ENCODE assay signal across 8 mouse cellular contexts in genomic region chr5:117115836-117116366, GRCm38 (mm10). TPM values are rescaled to one million over a fixed set of nuclear protein-coding genes. Genes with fewer than 3 reads are reported as not detected.
DNase-seq lines count a peak whose midpoint lies in the region; ATAC-seq and TF ChIP-seq lines count a peak whose summit lies in the region.

Suds3 (minus strand) TSS chr5:117116113.

- H3K9me3 ChIP-seq in ES-Bruce4 (replicated peaks; ENCODE audit: control insufficient read depth, insufficient read depth, low read length, poor library complexity, severe bottlenecking) = no peaks in the 10 kb centered on the region
- no peaks in the 10 kb centered on the region for H3K9me3 ChIP-seq in forebrain, embryonic 15.5 days

- no peak for TF ChIP-seq POLR2A in ES-Bruce4 (IDR thresholded peaks at IDR 0.05; ENCODE audit: insufficient read depth, low read length)
- TF ChIP-seq POLR2A in lung, adult 2 months (IDR thresholded peaks at IDR 0.05; ENCODE audit: borderline replicate concordance, extremely low read depth, low read depth, low read length) = no peak

- H3K4me2 ChIP-seq in forebrain, embryonic 15.5 days (replicated peaks) = peak within 1 kb of the TSS; percentile 78

- H3K36me3 ChIP-seq in ES-Bruce4 (ENCODE audit: control insufficient read depth, insufficient read depth, low read length, poor library complexity, severe bottlenecking) = peaks cover 6% of the 10 kb centered on the region
- H3K36me3 ChIP-seq in forebrain, embryonic 15.5 days = peaks cover 19% of the 10 kb centered on the region

- peak; percentile 88 for ATAC-seq in forebrain, embryonic 15.5 days (replicated peaks)
- peak; percentile 62 for ATAC-seq in neutrophil, adult 5-6 weeks (ENCODE audit: extremely low read depth, insufficient number of reproducible peaks, low FRiP score, poor library complexity, severe bottlenecking)

- TF ChIP-seq EP300 in ES-Bruce4 (IDR thresholded peaks at IDR 0.05; ENCODE audit: insufficient read depth, low read depth, low read length) = no peak

- H3K9ac ChIP-seq in ES-Bruce4 (ENCODE audit: low read depth, poor library complexity, severe bottlenecking) = peak within 1 kb of the TSS; percentile 92
- peak within 1 kb of the TSS; percentile 88 for H3K9ac ChIP-seq in forebrain, embryonic 15.5 days (replicated peaks)

- DNase-seq in cerebellum, adult 11 months = peak; percentile 98
- DNase-seq in heart, postnatal 25 days (ENCODE audit: low spot score) = peak; percentile 89
- peak; percentile 95 to 99 for DNase-seq in layer of hippocampus, adult 18-20 months (ENCODE audit: low spot score in 2 of 2)
- DNase-seq in lung, adult 2 months = peak; percentile 99
- DNase-seq in thymus, adult 18-20 months = peak; percentile 86 to 89

- under 1% methylated on average over 49 of the region's 59 CpGs for WGBS in forebrain, embryonic 15.5 days
- under 1% methylated on average over 59 of the region's 59 CpGs for WGBS in lung, adult 2 months

- H3K27ac ChIP-seq in ES-Bruce4 (ENCODE audit: insufficient read depth, low read length) = peak within 1 kb of the TSS; percentile 23
- H3K27ac ChIP-seq in forebrain, embryonic 15.5 days (replicated peaks) = peak within 1 kb of the TSS; percentile 88

- H3K27me3 ChIP-seq in ES-Bruce4 (ENCODE audit: control insufficient read depth, insufficient read depth, low read length, poor library complexity, severe bottlenecking) = no peaks in the 10 kb centered on the region
- no peaks in the 10 kb centered on the region for H3K27me3 ChIP-seq in forebrain, embryonic 15.5 days

- TF ChIP-seq CTCF in ES-Bruce4 (IDR thresholded peaks at IDR 0.05; ENCODE audit: low read depth, low read length) = peak; percentile 77
- TF ChIP-seq CTCF in lung, adult 2 months (IDR thresholded peaks at IDR 0.05; ENCODE audit: insufficient read depth, low read length) = peak; percentile 76

- no peaks in the 10 kb centered on the region for H3K4me1 ChIP-seq in ES-Bruce4 (ENCODE audit: control insufficient read depth, insufficient read depth, low read length)
- peaks cover 23% of the 10 kb centered on the region for H3K4me1 ChIP-seq in forebrain, embryonic 15.5 days
- peaks cover 3% of the 10 kb centered on the region for H3K4me1 ChIP-seq in lung, adult 2 months (ENCODE audit: control insufficient read depth, insufficient read depth, low read length)

- peak within 1 kb of the TSS; percentile 95 for H3K4me3 ChIP-seq in ES-Bruce4 (ENCODE audit: low read depth, low read length)
- peak within 1 kb of the TSS; percentile 96 for H3K4me3 ChIP-seq in forebrain, embryonic 15.5 days
- peak within 1 kb of the TSS; percentile 76 for H3K4me3 ChIP-seq in lung, adult 2 months (replicated peaks; ENCODE audit: extremely low read depth, low read depth, low read length)

- intact Hi-C loops in heart, postnatal 25 days (cut with DNase I) = loop anchor here (5.0 kb wide), 3 partner anchors 171 to 376 kb away; partner anchors contain the start of gene Pebp1

RNA-seq across cellular contexts. Expression of gene Suds3, which starts in this region (rescaled TPM):
- polyA plus RNA-seq in ES-Bruce4 (2011; ENCODE audit: insufficient read depth, insufficient read length, low read depth, missing spikeins) = 63.3 and 76.5 TPM in 2 replicates
- polyA plus RNA-seq in forebrain, embryonic 15.5 days (2015; fragmentation: Nextera tagmentation; extraction: Ambion mirVana) = 94.0 and 99.1 TPM in 2 replicates
- 10 to 100 TPM; 87.3 to 90.4 TPM for total RNA-seq in heart, postnatal 25 days (2021)
- total RNA-seq in layer of hippocampus, adult 18-20 months (2021) = 100 to 1,000 TPM; 132 to 151 TPM
- 44.0 and 57.1 TPM in 2 replicates for polyA plus RNA-seq in lung, adult 2 months (2012; rRNA removed)
- total RNA-seq in neutrophil, adult 5-6 weeks (2017) = 130 and 137 TPM in 2 replicates

Comparison
In these comparisons a context has a peak if more than half of its experiments do, and no peak if none do; other contexts are left out.
1. Peak in every context shown above with its lines: DNase-seq, ATAC-seq, H3K4me3 ChIP-seq and H3K27ac ChIP-seq.